Mouse (Mus musculus) lung, embryonic 14.5 days (tissue): ENCODE data around the gene Acot13. TPM values are rescaled to one million over a fixed set of nuclear protein-coding genes. Genes with fewer than 3 reads are reported as not detected.

Source experiments
- ATAC-seq: fragments of 200-750 bp; cut with Nextera tagmentation; 2 replicates; pipeline ENCODE4 v1.8.0; 2017; ENCODE audit warnings: mild to moderate bottlenecking, moderate TSS enrichment, moderate library complexity; ENCODE audit not compliant: insufficient read depth
- DNase-seq: peaks from one replicate; pipeline ENCODE4 v3.0.0-alpha.2; 2015
- H3K27ac ChIP-seq: fragments of 300-500 bp; sonication (generic); 2 replicates; pipeline ENCODE4 v1.5.1; 2014; ENCODE audit warnings: low read depth, mild to moderate bottlenecking, moderate library complexity
- H3K27me3 ChIP-seq: fragments of 300-500 bp; sonication (generic); 2 replicates; pipeline ENCODE4 v1.6.1; 2014; ENCODE audit warnings: low read length, control low read depth; ENCODE audit not compliant: insufficient read depth
- H3K36me3 ChIP-seq: fragments of 300-500 bp; sonication (generic); 2 replicates; pipeline ENCODE4 v1.6.1; 2014; ENCODE audit warnings: control low read depth; ENCODE audit not compliant: insufficient read depth
- H3K4me1 ChIP-seq: fragments of 300-500 bp; sonication (generic); 2 replicates; pipeline ENCODE4 v1.6.1; 2014; ENCODE audit warnings: antibody characterized with exemption, control low read depth; ENCODE audit not compliant: insufficient read depth
- H3K4me2 ChIP-seq: fragments of 300-500 bp; sonication (generic); 2 replicates; pipeline ENCODE4 v1.6.1; 2014; ENCODE audit warnings: mild to moderate bottlenecking
- H3K4me3 ChIP-seq: fragments of 300-500 bp; sonication (generic); 2 replicates; pipeline ENCODE4 v1.5.1; 2014; ENCODE audit warnings: low read depth, low read length
- H3K9ac ChIP-seq: fragments of 300-500 bp; sonication (generic); 2 replicates; pipeline ENCODE4 v1.6.1; 2014
- H3K9me3 ChIP-seq: fragments of 300-500 bp; sonication (generic); 2 replicates; pipeline ENCODE4 v1.6.1; 2016; ENCODE audit warnings: low read depth, low read length, control low read depth
- CTCF ChIP-seq: IDR thresholded peaks from 2 replicates; pipeline ENCODE4 v1.5.1; 2016; ENCODE audit warnings: antibody characterized with exemption, low read depth
- WGBS: fragments of 180-500 bp; shearing (Covaris S2); extraction: QIAGEN DNeasy Blood & Tissue Kit; methylation state at CpG from one replicate; pipeline ENCODE4 v1.1.7; 2014; 5-methylcytosine and 5-hydroxymethylcytosine counted together
- polyA plus RNA-seq: library from polyadenylated mRNA; unstranded; fragments of >200 nt; fragmentation: Nextera tagmentation; extraction: Ambion mirVana; gene quantifications from 2 replicates; pipeline ENCODE4 v1.2.1, GENCODE M21; 2014

The Acot13 gene
- polyA plus RNA-seq = 61.1 and 62.3 TPM in 2 replicates

- 0 out of 2 replicates have a peak, but pooled peaks have one; percentile 8 for TF ChIP-seq CTCF
These were observed at the start of gene Acot13, which contains the start of gene Tdp2 for GRCm38 (mm10) chr13:24831353-24832130. Gene Acot13, minus strand, starts transcription at chr13:24831540. Gene Tdp2, plus strand, starts transcription at chr13:24831679.

GRCm38 (mm10) chr13:24880704-24881103 is 49.4 kb upstream of the Acot13 start:
- ATAC-seq (no peak), DNase-seq (no peak)
- Histone ChIP-seq H3K4me2 (no peak overlapping the region), H3K4me3 (no peak overlapping the region), H3K36me3 (no peaks in the 10 kb centered on the region), H3K27me3 (no peaks in the 10 kb centered on the region), H3K9me3 (no peaks in the 10 kb centered on the region), H3K4me1 (no peaks in the 10 kb centered on the region), H3K9ac (no peak overlapping the region), H3K27ac (no peak overlapping the region)
- no peak for TF ChIP-seq CTCF
- WGBS = 89% methylated on average over 5 of the region's 5 CpGs

More at GRCm38 (mm10) chr13:24831353-24832130, at the start of gene Acot13, which contains the start of gene Tdp2:
- Histone ChIP-seq H3K9ac (peak within 1 kb of the TSS; percentile 95), H3K9me3 (no peaks in the 10 kb centered on the region), H3K27ac (peak within 1 kb of the TSS; percentile 94), H3K4me3 (peak within 1 kb of the TSS; percentile 94), H3K27me3 (no peaks in the 10 kb centered on the region), H3K4me1 (peaks cover 12% of the 10 kb centered on the region), H3K36me3 (peaks cover 10% of the 10 kb centered on the region; the same call in 1 of the 2 replicates), H3K4me2 (peak within 1 kb of the TSS; percentile 82)
- ATAC-seq = peak; percentile 98
- under 1% methylated on average over 90 of the region's 90 CpGs for WGBS
- peak; percentile 97 for DNase-seq

- Histone ChIP-seq H3K36me3 (no peaks in the 10 kb centered on the region), H3K4me3 (no peak overlapping the region), H3K27me3 (no peaks in the 10 kb centered on the region), H3K9me3 (no peaks in the 10 kb centered on the region), H3K9ac (no peak overlapping the region), H3K4me2 (no peak overlapping the region), H3K4me1 (no peaks in the 10 kb centered on the region), H3K27ac (no peak overlapping the region)
- ATAC-seq (no peak), DNase-seq (no peak)
- TF ChIP-seq CTCF = no peak
- 59% methylated on average over 6 of the region's 6 CpGs for WGBS
These were observed 48.9 kb upstream of the Acot13 start for GRCm38 (mm10) chr13:24880208-24880607.

- 74% methylated on average over 15 of the region's 15 CpGs for WGBS
- DNase-seq (no peak), ATAC-seq (no peak)
- no peak overlapping the region for H3K9ac ChIP-seq
- H3K36me3 ChIP-seq = no peaks in the 10 kb centered on the region
- no peak overlapping the region for H3K27ac ChIP-seq
- H3K27me3 ChIP-seq = no peaks in the 10 kb centered on the region
- TF ChIP-seq CTCF = no peak
- no peaks in the 10 kb centered on the region for H3K4me1 ChIP-seq
- no peak overlapping the region for H3K4me3 ChIP-seq
- H3K9me3 ChIP-seq = no peaks in the 10 kb centered on the region
- H3K4me2 ChIP-seq = no peak overlapping the region
These were observed 48.2 kb upstream of the Acot13 start for GRCm38 (mm10) chr13:24879359-24880040.

- Histone ChIP-seq H3K4me2 (no peak overlapping the region), H3K4me1 (no peaks in the 10 kb centered on the region), H3K4me3 (no peak overlapping the region), H3K36me3 (no peaks in the 10 kb centered on the region), H3K9ac (no peak overlapping the region), H3K9me3 (no peaks in the 10 kb centered on the region), H3K27ac (no peak overlapping the region), H3K27me3 (no peaks in the 10 kb centered on the region)
- ATAC-seq (no peak), DNase-seq (no peak)
- no peak for TF ChIP-seq CTCF
- WGBS = 76% methylated on average over 7 of the region's 7 CpGs
These were observed 36.9 kb upstream of the Acot13 start for GRCm38 (mm10) chr13:24868233-24868632.

GRCm38 (mm10) chr13:24867789-24868188 is 36.4 kb upstream of the Acot13 start:
- WGBS = 79% methylated on average over 10 of the region's 10 CpGs
- H3K4me2 ChIP-seq = no peak overlapping the region
- ATAC-seq = no peak
- H3K4me3 ChIP-seq = no peak overlapping the region
- H3K9ac ChIP-seq = no peak overlapping the region
- no peaks in the 10 kb centered on the region for H3K9me3 ChIP-seq
- no peaks in the 10 kb centered on the region for H3K36me3 ChIP-seq
- DNase-seq = no peak
- no peaks in the 10 kb centered on the region for H3K4me1 ChIP-seq
- H3K27me3 ChIP-seq = no peaks in the 10 kb centered on the region
- H3K27ac ChIP-seq = no peak overlapping the region
- no peak for TF ChIP-seq CTCF
